Mouse (Mus musculus) liver, embryonic 14.5 days (tissue): ENCODE data around the gene Mycbpap. TPM values are rescaled to one million over a fixed set of nuclear protein-coding genes. Genes with fewer than 3 reads are reported as not detected.

ENCODE experiments used
- ATAC-seq: fragments of 200-750 bp; cut with Nextera tagmentation; 2 replicates; pipeline ENCODE4 v1.8.0; 2017; ENCODE audit warnings: moderate number of reproducible peaks, mild to moderate bottlenecking, moderate library complexity; ENCODE audit not compliant: insufficient read depth
- DNase-seq, 3 experiments: peaks; one replicate each; pipeline ENCODE4 v3.0.0-alpha.2; 2012 to 2013; ENCODE audit warnings: low read depth in 3 of 3, low spot score in 3 of 3
- H3K27ac ChIP-seq: fragments of 300-500 bp; sonication (generic); 2 replicates; pipeline ENCODE4 v1.5.1; 2014; ENCODE audit warnings: moderate library complexity, mild to moderate bottlenecking, control low read depth, inconsistent platforms
- H3K27me3 ChIP-seq: fragments of 300-500 bp; sonication (generic); 2 replicates; pipeline ENCODE4 v1.6.1; 2014; ENCODE audit warnings: mild to moderate bottlenecking, low read length, moderate library complexity; ENCODE audit not compliant: control insufficient read depth, insufficient read depth
- H3K36me3 ChIP-seq: fragments of 300-500 bp; sonication (generic); replicated peaks from 2 replicates; pipeline ENCODE4 v1.6.1; 2014; ENCODE audit warnings: low read depth; ENCODE audit not compliant: control insufficient read depth, insufficient read depth
- H3K4me1 ChIP-seq, 2 experiments: fragments of 200-500 bp in 1 of 2; fragments of 300-500 bp in 1 of 2; sonication (generic) in 1 of 2; replicated peaks; 2 replicates each; pipeline ENCODE4 v1.6.1; 2012 to 2014; ENCODE audit warnings: antibody characterized with exemption in 1 of 2, inconsistent platforms in 1 of 2, low read length in 1 of 2; ENCODE audit not compliant: control insufficient read depth in 2 of 2, insufficient read depth in 2 of 2
- H3K4me2 ChIP-seq: fragments of 300-500 bp; sonication (generic); 2 replicates; pipeline ENCODE4 v1.6.1; 2014; ENCODE audit warnings: low read depth, mild to moderate bottlenecking, control low read depth, moderate library complexity
- H3K4me3 ChIP-seq, 2 experiments: fragments of 200-500 bp in 1 of 2; fragments of 300-500 bp in 1 of 2; sonication (generic) in 1 of 2; 2 replicates each; pipeline ENCODE4 v1.5.1; 2012 to 2014; ENCODE audit warnings: low read depth in 2 of 2, low read length in 2 of 2, mild to moderate bottlenecking in 2 of 2, control low read depth in 1 of 2, inconsistent platforms in 1 of 2, moderate library complexity in 1 of 2; ENCODE audit not compliant: insufficient read depth in 1 of 2
- H3K9ac ChIP-seq: fragments of 300-500 bp; sonication (generic); replicated peaks from 2 replicates; pipeline ENCODE4 v1.6.1; 2014; ENCODE audit warnings: mild to moderate bottlenecking, control low read depth, moderate library complexity
- H3K9me3 ChIP-seq: fragments of 300-500 bp; sonication (generic); 2 replicates; pipeline ENCODE4 v1.6.1; 2016; ENCODE audit warnings: low read length, mixed read lengths; ENCODE audit not compliant: control insufficient read depth
- CTCF ChIP-seq: IDR thresholded peaks from 2 replicates; pipeline ENCODE4 v1.5.1; 2016; ENCODE audit warnings: antibody characterized with exemption, low read depth, control low read depth
- EP300 ChIP-seq: IDR thresholded peaks from 2 replicates; pipeline ENCODE4 v1.6.1; 2016; ENCODE audit warnings: antibody characterized with exemption, low read depth
- WGBS: fragments of 180-500 bp; shearing (Covaris S2); extraction: QIAGEN DNeasy Blood & Tissue Kit; methylation state at CpG from one replicate; pipeline ENCODE4 v1.1.7; 2014; ENCODE audit not compliant: insufficient replicate concordance; 5-methylcytosine and 5-hydroxymethylcytosine counted together
- polyA plus RNA-seq, 2 experiments: library from polyadenylated mRNA; depleted of rRNA in 1 of 2; stranded (reverse) in 1 of 2; unstranded in 1 of 2; fragments of >200 nt; fragmentation: Nextera tagmentation in 1 of 2; extraction: Ambion mirVana in 1 of 2; gene quantifications; 2 replicates each; pipeline versions ENCODE4 v1.2.1 to v1.2.3; 2012 to 2014

Mycbpap gene
- polyA plus RNA-seq, 2 experiments, result 0.09 TPM; not detected in 1

- Histone ChIP-seq H3K4me1 (no peaks in the 10 kb centered on the region), H3K36me3 (no peaks in the 10 kb centered on the region), H3K9me3 (no peaks in the 10 kb centered on the region), H3K4me3 (no peak overlapping the region), H3K27ac (no peak overlapping the region), H3K27me3 (peaks cover 24% of the 10 kb centered on the region), H3K9ac (no peak overlapping the region), H3K4me2 (no peak overlapping the region)
- TF ChIP-seq CTCF (no peak), EP300 (no peak)
- WGBS, result 25% methylated on average over 19 of the region's 19 CpGs
- ATAC-seq (no peak), DNase-seq (no peak)
Measured at GRCm38 (mm10) chr11:94498093-94498996, 23.2 kb downstream of the Mycbpap start.

GRCm38 (mm10) chr11:94495415-94495814, 26.1 kb downstream of the Mycbpap start:
- no peaks in the 10 kb centered on the region for H3K36me3 ChIP-seq
- DNase-seq (no peak), ATAC-seq (no peak)
- no peak overlapping the region for H3K4me2 ChIP-seq
- no peak overlapping the region for H3K4me3 ChIP-seq
- peaks cover 38% of the 10 kb centered on the region for H3K27me3 ChIP-seq
- no peak overlapping the region for H3K27ac ChIP-seq
- TF ChIP-seq CTCF (no peak), EP300 (no peak)
- H3K9me3 ChIP-seq, result no peaks in the 10 kb centered on the region
- no peak overlapping the region for H3K9ac ChIP-seq
- 60% methylated on average over 3 of the region's 3 CpGs for WGBS
- no peaks in the 10 kb centered on the region for H3K4me1 ChIP-seq

- 32% methylated on average over 7 of the region's 7 CpGs for WGBS
- H3K4me2 ChIP-seq, result no peak overlapping the region
Measured at GRCm38 (mm10) chr11:94491749-94492099, 29.8 kb downstream of the Mycbpap start.

GRCm38 (mm10) chr11:94491035-94491748, 30.4 kb downstream of the Mycbpap start:
- Histone ChIP-seq H3K27me3 (peaks cover 21% of the 10 kb centered on the region), H3K9me3 (no peaks in the 10 kb centered on the region), H3K27ac (no peak overlapping the region), H3K4me3 (peak overlapping the region; percentile 15 to 44; a peak in 3 of 4 replicates), H3K9ac (no peak overlapping the region), H3K36me3 (no peaks in the 10 kb centered on the region), H3K4me1 (no peaks in the 10 kb centered on the region), H3K4me2 (peak overlapping the region; percentile 47)
- 2% methylated on average over 55 of the region's 55 CpGs for WGBS
- ATAC-seq, result no peak
- no peak for DNase-seq
- TF ChIP-seq EP300, result no peak
- no peak for TF ChIP-seq CTCF

More at GRCm38 (mm10) chr11:94491749-94492099, 29.8 kb downstream of the Mycbpap start:
- H3K27me3 ChIP-seq, result peaks cover 21% of the 10 kb centered on the region
- H3K4me1 ChIP-seq, result no peaks in the 10 kb centered on the region
- ATAC-seq, result no peak
- no peak overlapping the region for H3K27ac ChIP-seq
- H3K9ac ChIP-seq, result no peak overlapping the region
- no peaks in the 10 kb centered on the region for H3K36me3 ChIP-seq
- no peak for DNase-seq
- no peak overlapping the region for H3K4me3 ChIP-seq
- no peaks in the 10 kb centered on the region for H3K9me3 ChIP-seq
- no peak for TF ChIP-seq CTCF
- TF ChIP-seq EP300, result no peak

GRCm38 (mm10) chr11:94489745-94490144, 31.8 kb downstream of the Mycbpap start:
- TF ChIP-seq EP300 (no peak), CTCF (no peak)
- DNase-seq, result no peak
- H3K4me3 ChIP-seq, result no peak overlapping the region
- no peak overlapping the region for H3K4me2 ChIP-seq
- no peak overlapping the region for H3K27ac ChIP-seq
- no peaks in the 10 kb centered on the region for H3K36me3 ChIP-seq
- no peaks in the 10 kb centered on the region for H3K9me3 ChIP-seq
- H3K4me1 ChIP-seq, result no peaks in the 10 kb centered on the region
- H3K27me3 ChIP-seq, result peaks cover 25% of the 10 kb centered on the region
- 39% methylated on average over 4 of the region's 4 CpGs for WGBS
- H3K9ac ChIP-seq, result no peak overlapping the region
- ATAC-seq, result no peak
